Mouse (Mus musculus) layer of hippocampus, adult 9-11 months (tissue): ENCODE results near the gene Klhdc3.

Experiments used
- DNase-seq: peaks from one replicate; pipeline ENCODE4 v3.0.0; 2022

The Klhdc3 gene

DNA sequence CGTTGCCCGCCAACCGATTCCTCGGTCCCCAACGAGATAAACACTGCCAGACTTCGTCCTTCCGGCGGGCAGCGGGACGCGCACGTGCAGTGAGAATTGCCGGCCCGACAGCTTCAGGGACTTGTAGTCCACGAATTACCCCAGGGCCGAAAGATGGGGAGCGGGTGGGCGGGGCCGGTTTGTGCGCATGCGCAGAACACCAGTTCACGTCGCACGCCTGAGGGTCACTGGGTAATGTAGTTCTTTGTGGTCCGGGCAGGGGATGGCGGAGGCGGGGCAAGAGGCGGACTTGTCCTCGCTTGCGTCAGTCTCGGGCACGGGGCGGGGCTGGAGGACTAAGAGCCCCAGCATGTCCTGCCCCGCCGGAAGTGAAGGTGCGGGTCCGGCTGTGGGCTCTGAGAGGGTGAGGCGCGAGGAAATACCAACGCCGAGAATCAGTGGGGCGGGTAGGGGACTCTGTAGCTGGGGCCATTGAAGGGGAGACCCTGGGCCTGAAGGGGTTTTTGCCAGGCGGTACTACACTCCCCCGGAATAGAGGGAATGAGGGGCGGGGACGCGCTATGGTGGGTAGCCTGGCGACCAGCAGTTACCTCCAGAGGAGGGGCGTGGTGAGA, at the start of gene Klhdc3:
Gene Klhdc3, minus strand, starts transcription at position 155 of the 614 bp plus-strand sequence.
- peak; percentile 99 for DNase-seq

GRCm38 (mm10) chr17:46728904-46729318, 48.2 kb upstream of the Klhdc3 start, which contains the start of gene Gnmt:
Gene Gnmt, minus strand, starts transcription at chr17:46729168.
- DNase-seq = no peak

- DNase-seq = no peak
Observed at GRCm38 (mm10) chr17:46728496-46728895, 47.8 kb upstream of the Klhdc3 start.

GRCm38 (mm10) chr17:46728021-46728420, 47.3 kb upstream of the Klhdc3 start:
- no peak for DNase-seq

GRCm38 (mm10) chr17:46727271-46727670, 46.6 kb upstream of the Klhdc3 start:
- DNase-seq = no peak

- DNase-seq = no peak
Observed at GRCm38 (mm10) chr17:46725731-46726645, 45.3 kb upstream of the Klhdc3 start.

- DNase-seq = no peak
Observed at GRCm38 (mm10) chr17:46725273-46725672, 44.6 kb upstream of the Klhdc3 start.

- DNase-seq = no peak
Observed at GRCm38 (mm10) chr17:46724477-46725084, 43.9 kb upstream of the Klhdc3 start.

DNA sequence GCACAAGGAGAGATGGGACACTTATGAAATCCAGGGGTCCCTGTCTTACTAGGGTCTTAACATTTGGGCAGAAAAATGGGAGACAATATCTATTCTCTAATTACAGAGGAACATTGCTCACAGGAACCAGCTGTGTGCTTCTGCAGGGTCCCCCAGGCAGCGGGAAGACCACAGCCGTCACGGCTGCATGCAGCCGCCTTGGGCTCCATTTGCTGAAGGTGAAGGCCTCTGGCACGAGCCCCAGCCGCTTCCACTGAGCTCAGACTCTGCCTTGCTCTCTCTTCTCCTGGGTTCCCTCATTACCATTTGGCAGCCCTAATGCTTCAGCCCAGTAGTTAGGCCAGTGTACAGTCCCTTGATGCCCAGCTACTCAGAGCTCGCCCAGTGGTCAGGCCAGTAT, 40.4 kb upstream of the Klhdc3 start:
- no peak for DNase-seq

- DNase-seq = no peak
Observed at GRCm38 (mm10) chr17:46714756-46715481, 34.2 kb upstream of the Klhdc3 start.

DNA sequence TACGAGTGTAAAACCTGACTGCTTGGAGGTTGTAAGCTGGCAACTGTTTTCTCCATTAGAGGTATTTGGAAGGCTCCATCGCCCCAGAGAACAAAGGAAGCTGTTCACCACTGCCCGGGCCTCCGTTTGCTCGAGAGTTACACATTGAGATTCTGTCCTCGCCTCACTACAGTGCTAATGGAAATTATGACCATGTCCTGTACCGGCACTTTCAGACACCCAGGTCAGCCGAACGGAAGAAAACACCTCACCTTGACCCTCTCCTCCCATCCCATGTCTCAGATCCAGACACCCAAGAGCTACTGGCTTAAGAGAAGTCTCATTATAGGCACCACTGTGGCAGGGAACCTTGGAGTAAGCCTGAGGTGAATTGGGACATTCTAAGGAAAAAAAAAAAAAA, 33.1 kb upstream of the Klhdc3 start:
- DNase-seq = no peak

- no peak for DNase-seq
Observed at GRCm38 (mm10) chr17:46712442-46712841, 31.7 kb upstream of the Klhdc3 start.

DNA sequence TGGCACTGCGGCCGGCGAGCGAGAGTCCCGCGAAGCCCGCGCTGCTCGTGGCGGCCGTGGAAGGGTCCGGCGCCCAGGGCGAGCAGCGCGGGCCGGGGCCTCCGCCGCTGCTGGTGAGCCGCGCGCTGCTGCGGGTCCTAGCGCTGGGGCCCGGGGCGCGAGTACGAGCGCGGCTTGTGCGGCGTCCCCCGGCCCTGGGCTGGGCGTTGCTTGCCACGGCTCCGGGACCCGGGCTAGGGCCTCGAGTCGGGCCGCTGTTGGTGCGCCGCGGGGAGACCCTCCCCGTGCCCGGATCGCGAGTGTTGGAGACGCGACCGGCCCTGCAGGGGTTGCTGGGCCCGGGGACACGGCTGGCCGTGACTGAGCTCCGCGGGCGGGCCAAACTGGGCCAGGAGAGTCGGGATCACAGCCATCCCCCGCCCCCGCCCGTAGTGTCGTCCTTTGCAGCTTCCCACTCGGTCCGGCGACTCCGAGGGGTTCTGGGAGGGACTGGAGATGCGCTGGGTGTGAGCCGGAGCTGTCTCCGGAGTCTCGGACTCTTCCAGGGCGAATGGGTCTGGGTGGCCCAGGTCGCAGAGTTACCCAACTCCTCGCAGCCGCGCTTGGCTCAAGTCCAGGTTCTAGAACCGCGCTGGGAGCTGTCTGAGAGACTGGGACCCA, 31.0 kb upstream of the Klhdc3 start:
- DNase-seq = no peak

DNA sequence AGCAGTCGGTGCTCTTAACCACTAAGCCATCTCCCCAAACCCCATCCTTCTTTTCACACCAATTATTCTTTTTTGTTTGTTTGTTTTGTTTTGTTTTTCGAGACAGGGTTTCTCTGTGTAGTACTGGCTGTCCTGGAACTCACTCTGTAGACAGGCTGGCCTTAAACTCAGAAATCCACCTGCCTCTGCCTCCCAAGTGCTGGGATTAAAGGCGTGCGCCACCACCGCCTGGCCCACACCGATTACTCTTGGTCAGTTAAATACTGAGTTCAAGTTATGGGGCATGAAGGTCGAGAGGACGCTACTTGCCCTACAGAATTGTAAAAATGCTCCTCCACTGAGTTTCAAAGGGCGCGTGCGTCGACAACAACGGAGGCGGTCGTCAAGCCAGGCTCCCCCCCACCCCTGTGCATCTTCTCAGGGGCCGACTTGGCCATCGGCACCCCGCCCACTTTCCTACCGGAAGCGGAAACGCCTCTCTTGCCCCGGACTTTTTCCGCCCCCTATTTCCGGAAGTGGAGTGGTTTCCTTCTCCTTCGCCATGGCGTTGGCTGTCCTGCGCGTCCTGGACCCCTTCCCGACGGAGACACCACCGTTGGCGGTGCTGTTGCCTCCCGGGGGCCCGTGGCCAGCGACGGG, 30.4 kb upstream of the Klhdc3 start, which contains the start of gene Pex6:
Gene Pex6, plus strand, starts transcription at position 505 of the 639 bp plus-strand sequence.
- peak; percentile 93 for DNase-seq

DNA sequence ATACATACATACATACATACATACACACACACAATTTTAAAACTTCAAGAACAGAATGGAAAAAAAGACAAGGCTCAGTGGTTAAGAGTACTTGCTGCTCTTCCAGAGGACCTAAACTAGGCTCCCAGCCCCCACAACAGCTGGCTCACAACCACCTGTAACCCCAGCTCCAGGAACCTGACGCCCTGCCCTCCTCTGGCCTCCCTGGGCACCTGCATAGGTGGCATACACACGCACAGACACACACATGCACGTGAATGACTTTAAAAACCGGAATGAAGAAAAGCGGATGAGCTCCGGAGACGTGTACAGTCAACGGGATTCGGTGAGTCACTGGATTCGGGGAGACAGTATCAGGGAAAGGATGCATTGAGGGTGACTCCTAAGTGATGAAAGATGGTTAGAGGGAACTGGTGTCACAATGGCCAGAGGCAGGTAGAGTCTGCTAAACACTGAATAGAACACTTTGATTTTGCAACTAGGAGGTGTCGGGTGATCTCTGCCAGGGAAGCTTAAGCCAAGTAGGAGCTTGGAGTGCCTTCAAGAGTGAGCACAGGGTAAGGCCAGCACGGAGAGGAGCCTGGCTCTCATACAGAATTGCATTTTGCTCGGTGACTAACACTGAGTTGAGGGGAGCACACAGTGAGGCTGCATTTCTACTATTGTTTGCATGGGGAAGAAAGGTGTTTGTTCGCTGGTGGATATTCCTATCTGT, 25.8 kb upstream of the Klhdc3 start:
- DNase-seq = no peak

GRCm38 (mm10) chr17:46704887-46705835, 24.4 kb upstream of the Klhdc3 start, which contains the start of gene Ppp2r5d:
Gene Ppp2r5d, minus strand, starts transcription at chr17:46705111.
- DNase-seq = peak; percentile 98

GRCm38 (mm10) chr17:46703971-46704886, 23.5 kb upstream of the Klhdc3 start:
- DNase-seq = no peak

- no peak for DNase-seq
Observed at GRCm38 (mm10) chr17:46702506-46702905, 21.8 kb upstream of the Klhdc3 start.

GRCm38 (mm10) chr17:46702100-46702499, 21.4 kb upstream of the Klhdc3 start:
- no peak for DNase-seq
